Mouse (Mus musculus) spleen, adult 2 months (tissue): ENCODE results near the gene Golga2.

ENCODE experiments used
- CTCF ChIP-seq: fragments of 200-500 bp; IDR thresholded peaks from 2 replicates; pipeline ENCODE4 v1.5.1; 2011; ENCODE audit warnings: mild to moderate bottlenecking, inconsistent platforms; ENCODE audit not compliant: insufficient read depth, insufficient read length, insufficient replicate concordance; ENCODE audit errors: extremely low read depth
- POLR2A ChIP-seq: fragments of 200-500 bp; IDR thresholded peaks from 2 replicates; pipeline ENCODE4 v1.6.1; 2011; ENCODE audit warnings: low read depth, low read length, inconsistent platforms

DNA sequence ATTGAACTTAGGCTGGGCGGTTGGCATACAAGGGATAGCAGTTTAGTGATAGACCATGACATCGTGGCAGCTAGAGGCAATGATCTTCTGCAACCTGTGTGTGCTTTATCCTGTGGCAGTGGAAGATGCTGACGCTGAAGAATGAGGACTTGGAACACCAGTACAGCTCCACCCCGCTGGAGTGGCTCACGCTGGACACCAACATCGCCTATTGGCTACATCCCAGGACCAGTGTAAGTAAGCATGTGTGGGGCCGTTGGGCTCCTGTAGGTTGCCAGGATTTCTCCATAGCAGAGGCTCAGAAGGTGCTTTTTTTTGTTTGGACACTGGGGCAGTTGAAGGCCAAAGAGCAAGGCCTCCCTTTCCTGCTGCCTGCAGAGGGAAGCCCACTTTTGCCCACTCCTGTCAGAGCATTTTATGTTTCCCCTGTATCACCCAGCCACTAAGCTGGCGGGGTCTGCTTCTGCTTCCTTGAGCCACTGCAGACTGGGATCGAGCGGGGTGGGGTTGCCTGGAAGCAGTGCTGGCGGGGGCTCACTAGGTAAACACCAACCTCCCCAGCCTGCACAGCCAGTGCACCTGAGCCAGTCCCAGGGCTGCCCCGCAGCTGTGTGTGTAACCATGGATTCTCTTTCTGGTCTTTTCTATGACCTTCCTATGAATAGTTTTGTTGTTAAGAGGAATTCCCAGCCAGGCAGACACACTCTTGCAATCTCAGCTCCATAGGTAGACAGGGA is 35.2 kb upstream of the Golga2 start:
- TF ChIP-seq CTCF (no peak), POLR2A (no peak)
